In the genomic region with DNA sequence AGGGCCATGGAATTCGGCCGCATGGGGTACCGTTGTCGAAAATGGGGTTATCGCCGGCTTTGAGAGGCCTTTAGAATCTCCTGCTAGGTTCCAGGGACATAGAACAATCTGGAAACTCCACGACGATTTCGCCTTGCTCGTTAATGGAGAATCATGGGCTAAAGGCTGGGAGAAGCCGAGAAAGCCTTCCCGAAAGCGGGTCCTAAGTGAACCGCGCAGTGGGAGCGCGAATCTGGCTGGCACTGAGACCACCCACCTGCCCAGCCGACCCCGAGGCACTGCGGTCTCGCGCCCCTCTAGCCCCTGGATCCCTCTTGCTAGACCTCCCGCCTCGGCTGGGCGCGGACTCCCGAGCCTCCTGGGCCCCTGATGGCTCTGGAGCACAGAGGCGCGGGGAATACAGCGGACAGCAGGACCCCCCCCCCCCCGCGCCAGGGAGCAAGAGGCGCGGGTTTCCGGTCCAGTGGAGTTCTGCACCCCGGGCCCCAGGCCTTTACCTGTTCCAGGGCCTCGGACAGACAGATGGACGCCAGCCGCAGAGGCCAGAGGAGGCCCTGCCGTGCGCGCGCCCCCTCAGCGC, we compare ENCODE assay signal across 8 mouse cellular contexts. TPM values are rescaled to one million over a fixed set of nuclear protein-coding genes. Genes with fewer than 3 reads are reported as not detected.
A peak's percentile ranks its signal among the peaks of the same experiment; 100 is the strongest.
DNase-seq lines count a peak whose midpoint lies in the region; ATAC-seq and TF ChIP-seq lines count a peak whose summit lies in the region.

No protein-coding gene starts in this region.

- H3K4me3 ChIP-seq in liver, adult 2 months (ENCODE audit: insufficient read depth, low read depth, low read length) = peak overlapping the region; percentile 38; the same call in 1 of the 2 replicates
- H3K4me3 ChIP-seq in embryonic fibroblast, embryonic 13.5 days (ENCODE audit: insufficient read depth, low read length) = peak overlapping the region; percentile 36
- H3K4me3 ChIP-seq in limb, embryonic 11.5 days (ENCODE audit: low read depth, low read length) = peak overlapping the region; percentile 38

- no peak for ATAC-seq in limb, embryonic 11.5 days (ENCODE audit: insufficient number of reproducible peaks, low FRiP score, low TSS enrichment, low read depth)

- H3K79me2 ChIP-seq in liver, adult 2 months (ENCODE audit: control insufficient read depth, insufficient read depth, low read length) = no peaks in the 10 kb centered on the region

- H3K4me2 ChIP-seq in limb, embryonic 11.5 days (ENCODE audit: low read depth, severe bottlenecking) = peak overlapping the region; percentile 84

- no peaks in the 10 kb centered on the region for H3K9me3 ChIP-seq in limb, embryonic 11.5 days (ENCODE audit: control insufficient read depth, low read length)

- WGBS in liver, adult 2 months = 4% methylated on average over 44 of the region's 44 CpGs
- under 1% methylated on average over 39 of the region's 44 CpGs for WGBS in limb, embryonic 11.5 days

- no peaks in the 10 kb centered on the region for H3K36me3 ChIP-seq in liver, adult 2 months (ENCODE audit: control insufficient read depth, insufficient read depth, low read length)
- no peaks in the 10 kb centered on the region for H3K36me3 ChIP-seq in limb, embryonic 11.5 days (ENCODE audit: control insufficient read depth, insufficient read depth, low read length)

- peaks cover 38% of the 10 kb centered on the region for H3K27me3 ChIP-seq in liver, adult 2 months (ENCODE audit: control insufficient read depth, insufficient read depth, low read length)
- peaks cover 100% of the 10 kb centered on the region for H3K27me3 ChIP-seq in limb, embryonic 11.5 days (ENCODE audit: control insufficient read depth, insufficient read depth, low read length)

- H3K4me1 ChIP-seq in liver, adult 2 months (ENCODE audit: control insufficient read depth, insufficient read depth, low read length) = no peaks in the 10 kb centered on the region
- no peaks in the 10 kb centered on the region; the same call in 1 of the 2 replicates for H3K4me1 ChIP-seq in embryonic fibroblast, embryonic 13.5 days (ENCODE audit: control insufficient read depth, insufficient read depth, low read length)
- H3K4me1 ChIP-seq in limb, embryonic 11.5 days (ENCODE audit: control insufficient read depth, insufficient read depth, low read length) = peaks cover 36% of the 10 kb centered on the region

- H3K27ac ChIP-seq in liver, adult 2 months (replicated peaks; ENCODE audit: insufficient read depth, low read depth, low read length) = no peak overlapping the region
- H3K27ac ChIP-seq in embryonic fibroblast, embryonic 13.5 days (ENCODE audit: insufficient read depth, low read length) = no peak overlapping the region
- H3K27ac ChIP-seq in limb, embryonic 11.5 days (replicated peaks; ENCODE audit: low read depth, low read length) = no peak overlapping the region

- TF ChIP-seq POLR2A in liver, adult 2 months (IDR thresholded peaks at IDR 0.05; ENCODE audit: extremely low read depth, insufficient read depth, low read length) = no peak
- TF ChIP-seq POLR2A in embryonic fibroblast, embryonic 13.5 days (IDR thresholded peaks at IDR 0.05; ENCODE audit: low read depth, low read length) = no peak

- no peak for DNase-seq in liver, adult 2 months (ENCODE audit: extremely low read depth, low read depth, low spot score)
- DNase-seq in liver = no peak
- peak; percentile 69 for DNase-seq in limb, embryonic 11.5 days (ENCODE audit: low spot score)
- peak; percentile 38 for DNase-seq in retina, embryonic 14.5 days (ENCODE audit: low spot score)
- no peak for DNase-seq in spleen, postnatal 4 days (ENCODE audit: low spot score in 2 of 2)
- no peak for DNase-seq in gastrocnemius, adult 8-10 months (ENCODE audit: low spot score in 2 of 2)
- no peak for DNase-seq in right cerebral cortex, postnatal 25 days

- no peak overlapping the region for H3K9ac ChIP-seq in liver, adult 2 months (ENCODE audit: low read depth, low read length)
- peak overlapping the region; percentile 40 for H3K9ac ChIP-seq in limb, embryonic 11.5 days (ENCODE audit: low read length)

- no peak for TF ChIP-seq CTCF in liver, adult 2 months (IDR thresholded peaks at IDR 0.05; ENCODE audit: low read depth, low read length)
- no peak for TF ChIP-seq CTCF in embryonic fibroblast, embryonic 13.5 days (IDR thresholded peaks at IDR 0.05; ENCODE audit: borderline replicate concordance, insufficient read depth, low read length)

RNA-seq across cellular contexts. Expression of a gene that starts 3.1 kb away (rescaled TPM):
- 0.09 and 0.27 TPM in 2 replicates for total RNA-seq in liver, adult 2 months (2014; rRNA removed)
- polyA plus RNA-seq in liver, adult 2 months (2012; rRNA removed) = 1.3 and 1.7 TPM in 2 replicates
- 6.4 and 10.9 TPM in 2 replicates for polyA plus RNA-seq in embryonic fibroblast, embryonic 13.5 days (2011; ENCODE audit: insufficient read length, low read depth, missing spikeins)
- 1.9 and 4.0 TPM in 2 replicates for polyA plus RNA-seq in limb, embryonic 11.5 days (2014; fragmentation: Nextera tagmentation; extraction: Ambion mirVana)
- total RNA-seq in gastrocnemius, adult 8-10 months (2022) = 1 to 10 TPM; 3.0 to 6.0 (median 4.1) TPM

RNA-seq across cellular contexts. Expression of a gene that starts 25.2 kb away (rescaled TPM):
- not detected in 2 replicates for total RNA-seq in liver, adult 2 months (2014; rRNA removed)
- polyA plus RNA-seq in liver, adult 2 months (2012; rRNA removed) = not detected in 2 replicates
- not detected in 2 replicates for polyA plus RNA-seq in embryonic fibroblast, embryonic 13.5 days (2011; ENCODE audit: insufficient read length, low read depth, missing spikeins)
- polyA plus RNA-seq in limb, embryonic 11.5 days (2014; fragmentation: Nextera tagmentation; extraction: Ambion mirVana) = not detected in 2 replicates
- total RNA-seq in gastrocnemius, adult 8-10 months (2022) = not detected

Comparison
In these comparisons a context has a peak if more than half of its experiments do, and no peak if none do; other contexts are left out.
1. DNase-seq: peak in limb, embryonic 11.5 days (single experiment) and retina, embryonic 14.5 days (single experiment); none in liver, adult 2 months (single experiment), liver (single experiment), spleen, postnatal 4 days (0 of 2), gastrocnemius, adult 8-10 months (0 of 2) and right cerebral cortex, postnatal 25 days (single experiment).
2. Peak in every context shown above with its lines, with median percentiles within 50 percentile points of each other: H3K4me3 ChIP-seq.